Mouse (Mus musculus) intestine, embryonic 16.5 days (tissue): ENCODE results near the gene Slc34a2. TPM values are rescaled to one million over a fixed set of nuclear protein-coding genes. Genes with fewer than 3 reads are reported as not detected.

Source experiments
- ATAC-seq: fragments of 200-750 bp; cut with Nextera tagmentation; 2 replicates; pipeline ENCODE4 v1.8.0; 2017; ENCODE audit warnings: moderate TSS enrichment, moderate library complexity
- H3K27ac ChIP-seq: fragments of 300-500 bp; sonication (generic); 2 replicates; pipeline ENCODE4 v1.5.1; 2014; ENCODE audit warnings: mild to moderate bottlenecking, low read length
- H3K27me3 ChIP-seq: fragments of 300-500 bp; sonication (generic); replicated peaks from 2 replicates; pipeline ENCODE4 v1.6.1; 2014; ENCODE audit warnings: low read length, control low read depth, mixed read lengths; ENCODE audit not compliant: control insufficient read depth, insufficient read depth
- H3K36me3 ChIP-seq: fragments of 300-500 bp; sonication (generic); 2 replicates; pipeline ENCODE4 v1.6.1; 2014; ENCODE audit warnings: low read length, control low read depth; ENCODE audit not compliant: control insufficient read depth, insufficient read depth
- H3K4me1 ChIP-seq: fragments of 300-500 bp; sonication (generic); 2 replicates; pipeline ENCODE4 v1.6.1; 2014; ENCODE audit warnings: low read length, control low read depth, mixed read lengths; ENCODE audit not compliant: control insufficient read depth, insufficient read depth
- H3K4me2 ChIP-seq: fragments of 300-500 bp; sonication (generic); 2 replicates; pipeline ENCODE4 v1.6.1; 2014; ENCODE audit warnings: low read depth, low read length, control low read depth
- H3K4me3 ChIP-seq: fragments of 300-500 bp; sonication (generic); 2 replicates; pipeline ENCODE4 v1.5.1; 2014; ENCODE audit warnings: mild to moderate bottlenecking, low read length
- H3K9ac ChIP-seq: fragments of 300-500 bp; sonication (generic); 2 replicates; pipeline ENCODE4 v1.6.1; 2014; ENCODE audit warnings: low read depth, low read length
- H3K9me3 ChIP-seq: fragments of 300-500 bp; sonication (generic); 2 replicates; pipeline ENCODE4 v1.6.1; 2016; ENCODE audit warnings: low read length, control low read depth; ENCODE audit not compliant: control insufficient read depth
- WGBS: fragments of 180-500 bp; shearing (Covaris S2); extraction: QIAGEN DNeasy Blood & Tissue Kit; methylation state at CpG from one replicate; pipeline ENCODE4 v1.1.7; 2014; 5-methylcytosine and 5-hydroxymethylcytosine counted together
- polyA plus RNA-seq: library from polyadenylated mRNA; unstranded; fragments of >200 nt; fragmentation: Nextera tagmentation; extraction: Ambion mirVana; gene quantifications from 2 replicates; pipeline ENCODE4 v1.2.1, GENCODE M21; 2015

Gene Slc34a2
- polyA plus RNA-seq: 29.5 and 51.3 TPM in 2 replicates

DNA sequence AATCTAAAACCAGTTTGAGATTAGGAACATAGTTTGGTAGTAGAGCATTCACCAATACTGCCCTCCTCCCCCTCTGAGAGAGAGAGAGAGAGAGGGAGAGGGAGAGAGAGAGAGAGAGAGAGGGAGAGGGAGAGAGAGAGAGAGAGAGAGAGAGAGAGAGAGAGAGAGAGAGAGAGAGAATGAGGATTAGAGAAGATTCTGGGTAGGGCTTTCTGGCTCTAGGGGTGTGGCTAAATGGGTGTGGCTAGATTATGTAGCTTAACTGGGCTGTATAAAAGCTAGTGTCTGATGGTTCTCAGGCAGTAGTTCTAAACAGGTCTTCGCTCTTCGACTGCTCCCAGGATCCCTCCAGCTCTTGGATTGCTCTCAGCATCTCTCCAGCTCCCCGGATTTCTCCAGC, at the start of gene Slc34a2:
Gene Slc34a2 (plus strand): TSS at position 301 of the 400 bp plus-strand sequence.
- H3K27ac ChIP-seq: no peak within 1 kb of the TSS
- WGBS: 100% methylated on average over 3 of the region's 3 CpGs

DNA sequence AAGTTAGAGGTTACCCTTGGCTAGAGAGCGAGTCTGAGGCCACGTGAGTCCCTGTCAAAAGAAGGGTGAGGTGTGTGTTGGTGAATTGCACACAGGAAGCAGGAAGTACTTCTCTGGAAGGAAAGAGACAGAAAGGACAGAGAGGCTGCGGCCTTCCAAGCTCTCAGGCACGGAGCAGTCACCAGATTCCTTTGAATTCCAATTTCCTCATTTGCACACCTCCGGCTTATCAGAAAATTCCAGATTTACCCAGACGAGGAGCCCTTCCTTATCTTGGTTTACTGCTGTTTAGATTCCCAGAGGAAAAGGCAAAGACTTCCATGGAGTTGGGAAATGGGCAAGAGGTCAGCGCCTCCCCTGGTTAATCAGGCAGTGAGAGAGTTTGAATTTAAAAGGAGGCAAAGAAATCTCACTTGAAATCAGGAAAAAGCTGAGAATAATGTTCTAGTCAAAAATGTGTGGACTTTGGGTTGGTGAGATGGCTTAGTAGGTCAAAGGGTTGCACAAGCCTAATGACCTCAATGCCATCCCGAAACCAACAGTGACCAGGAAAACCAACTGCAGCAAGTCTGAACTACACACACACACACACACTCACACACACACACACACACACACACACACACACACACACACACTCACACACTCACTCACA, 47.1 kb upstream of the Slc34a2 start:
- 45% methylated on average over 8 of the region's 8 CpGs for WGBS
- H3K9ac ChIP-seq: no peak overlapping the region
- H3K27ac ChIP-seq: peak overlapping the region; percentile 82
- no peaks in the 10 kb centered on the region for H3K9me3 ChIP-seq
- H3K27me3 ChIP-seq: no peaks in the 10 kb centered on the region
- H3K4me2 ChIP-seq: peak overlapping the region; percentile 2; the same call in 1 of the 2 replicates
- no peaks in the 10 kb centered on the region for H3K36me3 ChIP-seq
- no peak overlapping the region for H3K4me3 ChIP-seq
- H3K4me1 ChIP-seq: 0 out of 2 replicates have a peak, but pooled peaks cover 3% of the 10 kb centered on the region
- ATAC-seq: peak; percentile 79

More for the DNA sequence above, at the start of gene Slc34a2:
- Histone ChIP-seq H3K36me3 (no peaks in the 10 kb centered on the region), H3K9me3 (no peaks in the 10 kb centered on the region), H3K9ac (no peak within 1 kb of the TSS), H3K4me2 (no peak within 1 kb of the TSS), H3K27me3 (no peaks in the 10 kb centered on the region), H3K4me1 (peaks cover 10% of the 10 kb centered on the region), H3K4me3 (no peak within 1 kb of the TSS)
- ATAC-seq: no peak

DNA sequence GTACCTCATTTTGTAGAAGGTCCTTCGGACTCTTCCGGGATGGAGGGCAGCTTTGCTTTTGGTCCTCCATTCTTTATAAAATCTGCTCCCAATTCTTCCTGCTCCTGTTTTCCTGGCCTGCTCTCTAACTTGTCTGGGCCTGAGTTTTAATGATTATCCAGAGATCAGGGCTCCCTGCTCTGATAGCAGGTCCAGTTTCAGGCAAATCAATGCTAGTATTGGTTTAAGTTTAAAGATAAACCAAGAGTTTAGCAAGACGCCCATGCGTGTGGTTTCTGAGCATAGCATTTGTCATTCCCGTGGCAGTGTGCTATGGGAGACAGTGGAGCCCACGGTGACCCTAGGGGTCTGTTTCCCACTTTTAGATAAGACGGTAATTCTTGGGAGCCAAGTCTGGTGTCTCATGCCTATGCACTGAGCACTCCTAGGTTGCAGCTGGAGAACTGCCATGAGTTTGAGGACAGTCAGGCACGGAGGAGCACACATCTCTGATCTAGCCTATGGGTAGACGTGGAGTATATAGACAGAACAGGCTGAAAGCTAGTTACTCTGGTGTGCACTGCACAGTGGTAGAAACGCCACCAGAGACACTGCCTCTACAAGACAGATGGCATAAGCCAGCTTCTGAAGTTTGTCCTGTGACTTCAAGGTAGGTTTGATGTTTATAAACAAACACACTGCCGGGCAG, 45.5 kb upstream of the Slc34a2 start:
- Histone ChIP-seq H3K9me3 (no peaks in the 10 kb centered on the region), H3K27me3 (no peaks in the 10 kb centered on the region), H3K27ac (peak overlapping the region; percentile 47), H3K9ac (peak overlapping the region; percentile 21; the same call in 1 of the 2 replicates), H3K4me2 (no peak overlapping the region), H3K4me1 (0 out of 2 replicates have a peak, but pooled peaks cover 3% of the 10 kb centered on the region), H3K4me3 (peak overlapping the region; percentile 2), H3K36me3 (no peaks in the 10 kb centered on the region)
- 81% methylated on average over 11 of the region's 11 CpGs for WGBS
- ATAC-seq: 0 out of 2 replicates have a peak, but pooled peaks have one; percentile 8

DNA sequence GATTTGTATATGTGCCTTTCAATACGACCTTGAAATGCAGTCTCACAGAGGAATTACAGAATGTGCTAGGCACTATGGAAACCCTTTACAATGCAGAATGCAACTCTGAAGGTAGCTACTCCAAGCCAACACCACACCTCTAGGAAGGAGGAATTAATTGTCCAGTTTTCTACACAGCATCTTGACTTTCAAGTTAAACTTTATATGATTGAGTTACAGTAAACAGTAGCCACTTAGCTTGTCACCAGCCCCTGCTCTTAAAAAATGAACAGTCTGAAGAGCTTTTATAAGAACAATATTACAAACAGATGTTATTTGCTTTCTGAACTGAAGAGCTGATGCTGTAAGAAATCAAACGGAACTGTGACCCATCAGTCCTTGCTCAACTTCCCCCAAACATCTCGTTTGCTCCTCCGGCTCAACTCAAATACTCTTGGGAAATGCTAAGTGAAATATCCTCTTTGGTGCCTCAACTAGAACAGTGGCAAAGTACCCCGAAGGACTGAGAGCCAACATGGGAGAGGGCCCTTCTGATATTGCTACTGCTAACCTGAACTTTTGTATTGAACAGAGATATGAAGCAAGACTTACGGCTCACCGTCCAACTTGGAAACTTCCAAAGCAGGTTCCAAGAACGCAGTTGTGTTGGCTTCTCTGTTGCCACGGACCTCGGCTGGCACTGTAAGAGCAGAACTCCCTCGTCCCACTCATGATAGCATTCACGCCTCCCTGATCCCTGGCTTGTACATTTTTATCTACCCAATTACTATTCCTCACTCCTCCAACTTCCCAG, 44.2 kb upstream of the Slc34a2 start:
- 78% methylated on average over 12 of the region's 12 CpGs for WGBS
- Histone ChIP-seq H3K27ac (peak overlapping the region; percentile 85), H3K27me3 (no peaks in the 10 kb centered on the region), H3K4me1 (0 out of 2 replicates have a peak, but pooled peaks cover 3% of the 10 kb centered on the region), H3K36me3 (no peaks in the 10 kb centered on the region), H3K9me3 (no peaks in the 10 kb centered on the region), H3K4me3 (peak overlapping the region; percentile 21; the same call in 1 of the 2 replicates), H3K4me2 (0 out of 2 replicates have a peak overlapping the region, but pooled peaks have one; percentile 11), H3K9ac (peak overlapping the region; percentile 38; the same call in 1 of the 2 replicates)
- no peak for ATAC-seq

DNA sequence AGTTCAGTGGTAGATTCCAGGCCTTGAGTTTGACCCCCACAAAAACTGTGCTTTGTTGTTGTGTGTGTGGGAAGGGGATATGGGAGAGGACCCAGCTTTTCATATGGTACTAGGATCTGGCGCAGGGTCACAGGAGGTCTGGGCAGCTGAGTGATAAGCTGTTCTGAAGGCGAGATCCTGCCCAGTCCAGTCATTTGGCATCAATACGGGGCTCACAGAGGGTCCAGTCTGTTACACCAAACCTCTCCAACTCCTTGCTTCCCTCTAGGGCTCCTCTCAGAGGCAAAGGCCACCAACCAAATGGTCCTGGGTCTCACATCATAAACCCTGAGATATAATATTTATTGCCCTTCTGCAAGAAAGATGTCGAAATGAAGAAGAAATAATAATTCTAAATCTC, 42.4 kb upstream of the Slc34a2 start:
- ATAC-seq: no peak

DNA sequence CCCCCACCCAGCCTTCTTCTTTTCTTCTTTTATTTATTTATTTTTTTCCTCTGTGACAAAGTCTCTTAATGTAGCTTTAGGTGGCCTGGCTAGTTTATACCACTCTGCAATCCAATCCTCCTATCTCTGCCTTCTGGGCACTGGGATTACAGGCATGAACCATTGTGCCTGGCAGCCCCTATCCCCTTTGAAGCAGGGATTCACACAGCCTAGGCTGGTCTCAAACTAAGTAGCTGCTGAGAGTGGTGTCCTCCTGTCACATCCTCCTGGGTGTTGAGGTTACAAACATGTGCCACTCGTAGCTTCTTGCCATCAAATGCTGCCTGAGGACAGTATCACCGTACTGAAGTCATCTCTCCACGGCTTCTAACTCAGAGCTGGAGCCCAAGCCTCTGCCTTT, 41.7 kb upstream of the Slc34a2 start:
- no peaks in the 10 kb centered on the region for H3K27me3 ChIP-seq
- no peak overlapping the region for H3K4me2 ChIP-seq
- H3K27ac ChIP-seq: no peak overlapping the region
- H3K9ac ChIP-seq: no peak overlapping the region
- no peak overlapping the region for H3K4me3 ChIP-seq
- 80% methylated on average over 3 of the region's 3 CpGs for WGBS
- no peak for ATAC-seq
- no peaks in the 10 kb centered on the region for H3K36me3 ChIP-seq
- H3K4me1 ChIP-seq: 0 out of 2 replicates have a peak, but pooled peaks cover 3% of the 10 kb centered on the region
- H3K9me3 ChIP-seq: no peaks in the 10 kb centered on the region

More for the DNA sequence above, 42.4 kb upstream of the Slc34a2 start:
- H3K9me3 ChIP-seq: no peaks in the 10 kb centered on the region
- H3K27me3 ChIP-seq: no peaks in the 10 kb centered on the region
- no peak overlapping the region for H3K4me3 ChIP-seq
- H3K36me3 ChIP-seq: no peaks in the 10 kb centered on the region
- H3K4me2 ChIP-seq: no peak overlapping the region
- 0 out of 2 replicates have a peak, but pooled peaks cover 3% of the 10 kb centered on the region for H3K4me1 ChIP-seq
- H3K9ac ChIP-seq: no peak overlapping the region
- 84% methylated on average over 4 of the region's 4 CpGs for whole genome bisulfite sequencing
- peak overlapping the region; percentile 85 for H3K27ac ChIP-seq

DNA sequence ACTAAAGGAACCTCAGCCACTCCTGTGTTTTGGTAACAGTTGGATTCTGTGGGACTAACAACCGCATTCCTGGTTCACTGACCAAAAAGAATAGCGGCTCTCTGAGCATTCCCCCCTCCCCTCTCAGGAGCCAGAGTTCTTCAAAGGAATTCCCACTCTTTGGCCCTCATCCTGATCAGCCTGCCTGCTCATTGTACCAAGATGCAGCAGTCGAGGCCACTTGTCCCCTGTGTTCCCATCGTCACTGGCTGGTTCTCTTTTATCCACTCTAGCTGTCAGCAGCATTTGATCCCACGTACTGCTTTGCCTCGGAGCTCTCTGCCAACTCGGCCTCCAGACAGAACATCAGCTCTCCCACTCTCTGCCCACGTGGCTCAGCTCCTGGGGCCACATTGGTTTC, 41.3 kb upstream of the Slc34a2 start:
- Histone ChIP-seq H3K27me3 (no peaks in the 10 kb centered on the region), H3K27ac (no peak overlapping the region), H3K9ac (no peak overlapping the region), H3K9me3 (no peaks in the 10 kb centered on the region), H3K4me3 (no peak overlapping the region), H3K36me3 (no peaks in the 10 kb centered on the region), H3K4me2 (no peak overlapping the region), H3K4me1 (0 out of 2 replicates have a peak, but pooled peaks cover 3% of the 10 kb centered on the region)
- no peak for ATAC-seq
- 62% methylated on average over 8 of the region's 8 CpGs for WGBS

DNA sequence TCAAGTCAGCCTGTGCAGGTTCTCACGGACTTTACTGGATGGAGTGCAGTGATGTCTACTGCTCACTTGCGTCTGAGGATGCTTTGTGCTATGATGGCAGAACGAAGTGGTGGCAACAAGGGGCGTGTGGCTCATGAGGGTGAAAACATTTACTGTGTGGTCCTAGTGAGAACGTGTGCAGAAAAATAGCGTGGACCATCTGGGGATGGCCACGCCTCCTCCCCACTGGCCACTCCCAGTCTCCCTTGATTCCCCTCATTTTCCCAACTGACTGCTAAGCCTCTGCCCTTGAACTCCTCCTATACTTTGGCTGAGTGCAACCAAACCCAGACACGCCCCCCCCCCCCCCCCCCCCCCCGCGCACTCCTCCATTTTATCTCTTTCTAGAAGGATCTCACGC, 40.8 kb upstream of the Slc34a2 start:
- H3K9me3 ChIP-seq: no peaks in the 10 kb centered on the region
- H3K9ac ChIP-seq: no peak overlapping the region
- ATAC-seq: no peak
- H3K27me3 ChIP-seq: no peaks in the 10 kb centered on the region
- H3K36me3 ChIP-seq: no peaks in the 10 kb centered on the region
- no peak overlapping the region for H3K4me3 ChIP-seq
- H3K4me1 ChIP-seq: 0 out of 2 replicates have a peak, but pooled peaks cover 3% of the 10 kb centered on the region
- H3K27ac ChIP-seq: no peak overlapping the region
- no peak overlapping the region for H3K4me2 ChIP-seq
- WGBS: 76% methylated on average over 9 of the region's 11 CpGs
